Mouse (Mus musculus): ENCODE data around the gene Gm11037.
A peak's percentile ranks its signal among the peaks of the same experiment; 100 is the strongest.

The Gm11037 gene

DNA sequence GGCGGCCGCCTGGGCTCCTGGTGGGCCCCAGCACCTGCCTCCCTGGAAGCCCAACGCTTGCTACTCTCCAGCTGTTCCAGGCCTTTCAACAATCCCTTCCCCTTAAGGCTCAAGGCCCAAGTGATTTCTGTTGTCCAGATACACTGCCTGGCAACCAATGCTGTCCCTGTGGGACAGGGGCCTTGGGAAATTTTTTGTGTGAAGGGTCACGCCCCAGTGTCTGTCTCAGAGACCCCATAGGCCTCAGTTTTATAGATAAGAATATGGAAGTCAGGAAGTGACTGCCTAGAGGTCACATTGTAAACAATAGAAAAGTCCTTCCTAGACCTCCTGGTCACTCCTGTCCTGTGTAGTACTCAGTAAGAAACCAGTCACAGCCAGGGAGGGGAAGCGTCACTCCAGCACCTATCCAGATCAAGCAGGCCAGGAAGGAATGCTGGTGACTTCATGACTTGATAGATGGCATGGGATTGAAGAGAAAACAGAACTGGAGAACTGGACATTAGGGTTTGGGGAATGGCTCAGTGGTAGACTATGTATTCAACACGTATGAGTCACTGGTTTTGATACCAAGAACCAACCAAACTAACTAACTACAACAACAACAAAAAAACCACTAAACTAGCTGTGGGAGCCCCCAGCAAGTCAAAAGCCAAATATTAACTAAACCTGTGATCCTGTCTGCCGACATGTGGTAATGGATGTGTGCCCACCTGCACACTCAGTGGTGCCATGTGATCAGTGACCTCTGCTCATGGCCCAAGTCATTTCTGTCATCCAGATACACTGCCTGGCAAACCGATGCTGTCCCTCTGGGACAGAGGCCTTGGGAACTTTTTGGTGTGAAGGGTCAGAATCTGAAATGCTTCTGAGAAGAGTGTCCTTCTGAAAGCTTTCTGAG is 15.3 kb downstream of the Gm11037 start:
- DNase-seq (ENCODE audit: low read depth, low spot score) = no peak

DNA sequence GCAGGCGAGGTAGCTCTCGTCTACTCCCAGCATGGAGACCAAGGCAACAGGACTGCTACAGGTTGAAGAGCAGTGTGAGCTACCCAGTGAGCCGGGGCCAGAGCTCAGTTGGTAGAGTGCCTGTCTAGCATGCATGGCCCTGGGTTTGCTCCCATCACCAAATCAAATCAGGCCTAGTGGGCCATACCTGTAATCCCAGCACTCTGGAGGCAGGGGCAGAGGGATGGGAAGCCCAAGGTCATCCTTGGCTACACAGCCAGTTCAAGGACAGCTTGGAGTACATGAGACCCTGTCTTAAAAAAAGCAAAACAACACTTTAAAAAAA is 15.9 kb downstream of the Gm11037 start:
- no peak for DNase-seq (ENCODE audit: low read depth, low spot score)

DNA sequence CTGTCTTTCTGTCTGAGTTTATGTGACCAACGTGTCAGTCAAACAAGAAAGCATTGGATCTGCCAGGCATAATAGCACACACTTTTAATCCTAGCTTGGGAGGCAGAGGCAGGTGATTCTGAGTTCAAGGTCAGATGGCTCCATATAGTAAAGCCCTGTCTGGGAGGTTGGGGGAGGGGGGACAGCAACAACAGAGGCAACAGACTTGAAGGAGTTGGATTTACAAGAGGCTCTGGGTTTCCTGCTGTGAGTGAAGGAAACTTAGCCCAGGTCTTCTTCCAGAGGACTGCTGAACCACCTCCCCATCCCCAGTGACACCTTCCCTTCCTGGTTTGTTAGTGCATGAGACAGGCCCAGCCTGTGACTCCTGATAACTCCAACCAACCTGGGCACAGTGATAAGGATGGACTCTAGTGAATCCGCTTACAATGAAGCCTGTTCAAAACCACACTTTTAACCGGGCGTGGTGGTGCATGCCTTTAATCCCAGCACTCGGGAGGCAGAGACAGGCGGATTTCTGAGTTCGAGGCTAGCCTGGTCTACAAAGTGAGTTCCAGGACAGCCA is 19.0 kb downstream of the Gm11037 start:
- no peak for DNase-seq (ENCODE audit: low read depth, low spot score)

DNA sequence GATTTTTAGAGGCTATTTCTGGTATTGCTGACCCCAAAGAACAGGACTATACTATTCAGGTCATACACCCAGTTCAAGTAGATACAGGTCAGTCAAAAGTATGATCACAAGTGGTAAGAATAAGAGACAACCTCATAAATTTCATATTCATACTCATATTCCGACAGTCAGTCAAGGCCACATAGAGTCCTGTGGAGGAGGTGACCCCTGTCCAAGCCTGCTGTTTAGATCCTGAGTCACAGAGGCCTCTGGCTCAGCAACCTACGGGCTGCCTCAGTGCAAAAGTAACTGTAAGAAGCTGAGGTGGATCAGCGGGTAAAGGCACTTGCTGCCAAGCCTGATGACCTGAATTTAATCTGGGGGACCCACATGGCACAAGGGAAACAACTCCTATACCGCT is 20.7 kb downstream of the Gm11037 start:
- DNase-seq (ENCODE audit: low read depth, low spot score) = no peak

DNA sequence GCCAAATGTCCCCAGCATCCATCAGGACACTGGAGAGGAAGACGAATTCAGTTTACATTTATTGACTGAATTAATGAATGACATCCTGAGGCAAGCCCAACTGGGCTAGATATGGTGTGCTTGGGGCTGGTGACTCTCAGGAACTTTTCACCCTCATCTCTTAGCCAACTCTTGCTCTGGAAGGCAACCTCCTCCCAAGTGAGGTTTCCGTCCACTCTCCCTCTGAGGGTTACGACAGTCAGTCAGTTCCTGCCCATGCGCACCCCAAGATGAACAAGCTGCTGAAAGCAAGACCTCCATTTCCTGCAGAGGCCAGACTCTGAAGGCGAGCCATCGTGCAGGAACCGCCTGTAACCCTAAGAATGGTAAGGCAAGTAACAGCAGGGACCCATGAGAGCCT is 23.7 kb downstream of the Gm11037 start:
- no peak for DNase-seq (ENCODE audit: low read depth, low spot score)

DNA sequence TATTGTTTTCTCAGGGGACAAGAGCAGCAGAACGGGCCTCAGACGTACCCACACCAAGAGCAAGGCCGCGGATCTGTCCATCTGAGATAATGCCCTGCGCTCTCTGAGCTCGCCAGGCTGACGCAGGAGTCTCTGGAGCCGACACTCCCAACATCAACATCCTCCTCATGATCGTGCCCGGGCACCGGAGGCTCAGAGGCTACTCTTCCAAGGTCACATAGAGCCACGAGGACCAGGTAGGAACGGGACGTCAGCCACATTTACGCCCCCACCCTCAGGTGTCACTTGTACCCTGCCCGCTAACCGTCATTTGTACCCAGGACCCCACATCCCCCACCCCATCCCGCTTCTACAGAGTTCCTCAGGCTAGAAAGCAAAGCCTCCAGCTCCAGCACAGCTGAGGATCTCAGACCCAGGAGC is 26.2 kb downstream of the Gm11037 start:
- no peak for DNase-seq (ENCODE audit: low read depth, low spot score)

DNA sequence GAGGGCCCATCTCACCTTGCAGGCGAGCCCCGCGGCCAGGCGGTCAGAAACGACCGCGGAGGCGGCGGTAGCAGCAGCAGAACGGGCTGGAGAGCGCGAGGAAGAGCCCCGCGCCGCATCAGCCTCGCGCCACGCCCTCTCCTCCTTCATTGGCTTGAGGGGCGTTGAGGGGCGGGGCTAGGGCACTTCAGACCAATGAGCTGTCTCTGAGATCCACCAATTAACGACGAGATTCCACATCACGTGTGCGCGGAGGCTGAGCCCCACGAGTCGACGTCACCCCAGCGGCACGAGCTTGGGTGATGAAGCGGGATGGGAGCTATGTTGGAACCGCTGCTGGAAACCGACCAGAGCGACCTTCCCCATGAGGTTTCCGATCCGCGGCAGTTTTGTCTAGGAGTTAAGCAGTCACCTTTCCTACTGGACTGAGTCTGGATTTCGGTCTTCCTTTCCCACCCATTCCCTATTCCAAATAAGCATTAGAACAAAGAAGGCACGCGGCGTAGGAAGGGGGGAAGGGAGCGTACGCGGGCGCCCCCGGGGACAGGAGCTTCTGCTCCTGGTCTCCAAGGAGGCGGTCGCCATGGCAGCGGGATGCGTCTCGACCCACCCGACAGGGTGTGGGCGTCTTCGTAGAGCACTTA is 26.8 kb downstream of the Gm11037 start, which contains the start of gene 1700037H04Rik:
TSS of gene 1700037H04Rik (minus strand) at position 144 of the 644 bp plus-strand sequence.
- DNase-seq (ENCODE audit: low read depth, low spot score) = peak; percentile 97

DNA sequence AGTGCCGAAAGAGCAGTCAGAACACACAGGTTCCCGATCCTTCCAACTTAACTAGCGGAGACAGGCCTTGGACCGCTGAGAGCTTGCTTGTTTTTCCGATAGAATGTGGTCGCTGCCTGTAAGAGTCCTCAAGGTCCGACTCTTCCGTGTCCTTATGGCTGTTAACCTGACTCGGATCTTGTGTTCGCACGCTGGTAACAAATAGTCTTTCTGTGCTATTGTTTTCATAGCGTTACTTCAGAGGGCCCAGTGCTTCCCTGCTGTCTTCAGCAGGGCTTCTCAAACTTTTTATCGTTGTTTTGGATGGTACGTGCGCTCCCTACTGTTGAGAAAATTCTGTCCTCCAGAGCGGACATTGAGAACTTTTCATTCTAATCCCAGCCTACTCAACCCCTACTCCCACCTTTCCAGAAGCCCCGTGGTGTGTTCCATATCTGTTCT is 27.4 kb downstream of the Gm11037 start:
- no peak for DNase-seq (ENCODE audit: low read depth, low spot score)

DNA sequence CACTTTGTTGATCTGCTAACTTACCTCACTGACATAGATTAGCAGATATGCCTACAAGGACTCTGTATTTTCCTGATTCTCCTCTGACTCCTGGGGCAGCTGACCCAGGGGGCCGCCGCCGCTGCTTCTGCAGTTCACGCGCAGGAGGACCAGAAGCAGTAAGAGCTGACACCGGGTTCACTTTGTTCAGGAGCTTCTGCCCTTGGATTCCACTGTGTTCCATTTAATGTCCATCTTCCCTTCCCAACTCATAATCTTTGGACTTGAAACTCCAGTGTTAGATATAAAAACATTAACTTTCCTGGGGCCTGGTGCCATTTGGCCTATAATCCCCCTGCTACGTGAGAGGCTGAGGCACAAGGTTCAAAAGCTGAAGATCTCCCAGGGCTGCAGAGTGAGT is 30.6 kb downstream of the Gm11037 start:
- no peak for DNase-seq (ENCODE audit: low read depth, low spot score)

DNA sequence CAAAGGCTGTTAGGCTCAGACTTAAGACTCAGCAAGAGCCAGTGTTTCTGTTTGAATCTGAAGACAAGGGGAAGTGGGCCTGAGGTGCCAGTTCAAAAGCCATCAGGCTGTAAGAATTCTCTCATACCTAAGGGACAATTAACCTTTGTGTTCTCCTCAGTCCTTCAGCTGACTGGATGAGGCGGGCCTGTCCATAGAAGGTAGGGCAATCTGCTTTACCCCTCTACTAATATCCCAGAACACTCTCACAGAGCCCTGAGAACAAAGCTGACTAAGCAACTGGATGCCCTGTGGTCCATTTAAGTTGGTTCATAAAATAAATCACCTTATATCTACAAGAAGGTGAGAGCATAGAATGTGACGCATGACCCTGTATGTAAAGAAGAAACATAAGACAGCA is 32.9 kb downstream of the Gm11037 start:
- no peak for DNase-seq (ENCODE audit: low read depth, low spot score)

DNA sequence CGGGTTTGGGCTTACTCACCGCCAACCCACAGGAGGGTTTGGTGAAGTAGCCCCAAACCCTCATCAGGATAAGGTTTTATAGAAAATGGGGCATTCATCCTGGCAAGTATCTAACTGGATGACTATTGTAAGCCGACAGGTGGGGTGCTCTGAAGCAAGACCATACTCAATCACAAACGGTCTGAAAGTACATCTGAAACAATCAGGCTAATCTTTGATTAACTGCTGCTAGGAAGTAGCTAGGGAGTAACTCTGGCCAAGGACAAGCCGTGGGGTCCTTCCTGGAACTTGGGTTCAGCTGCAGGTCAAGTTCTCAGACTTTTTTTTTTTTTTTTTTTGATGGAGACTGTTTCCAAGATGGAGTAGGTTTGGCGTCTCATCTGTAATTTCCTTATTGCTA is 34.7 kb downstream of the Gm11037 start:
- no peak for DNase-seq (ENCODE audit: low read depth, low spot score)

DNA sequence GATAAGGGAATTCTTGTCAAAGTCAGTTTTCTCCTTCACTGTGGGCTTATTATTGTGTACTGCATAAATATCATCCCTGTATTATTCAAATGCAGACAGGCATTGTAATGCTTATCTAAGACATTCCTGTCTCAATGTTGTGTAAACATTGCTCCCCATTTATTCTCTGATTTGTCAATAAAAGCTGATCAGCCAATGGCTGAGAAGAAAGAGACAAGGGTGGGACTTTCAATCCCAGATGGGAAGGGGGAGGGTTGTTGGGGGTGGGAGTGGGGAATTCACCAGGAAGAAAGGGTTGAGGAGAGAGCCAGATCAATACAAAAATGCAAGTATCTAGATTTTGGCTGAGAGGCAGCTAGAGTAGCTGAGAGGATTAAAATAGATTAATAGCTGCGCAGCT is 35.6 kb downstream of the Gm11037 start:
- DNase-seq (ENCODE audit: low read depth, low spot score) = no peak

DNA sequence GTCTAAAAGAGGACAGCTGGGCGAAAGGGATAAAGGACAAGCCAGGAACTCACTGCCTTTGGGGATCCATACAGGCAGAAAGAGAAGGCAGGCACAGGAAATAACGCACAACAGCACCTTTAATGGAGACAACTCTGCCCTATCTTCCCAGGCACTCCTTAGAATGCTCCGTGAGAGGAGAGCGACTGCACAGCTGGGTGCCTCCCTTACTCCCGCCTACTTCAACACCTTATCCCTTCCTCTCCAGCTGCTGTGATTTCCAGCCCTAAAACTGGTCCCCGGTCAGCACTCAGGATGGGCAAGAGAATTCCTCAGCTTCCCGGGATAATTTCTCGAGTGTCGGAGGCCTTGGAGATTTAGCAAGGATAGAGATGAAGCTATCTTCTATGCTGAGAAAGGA is 37.6 kb downstream of the Gm11037 start:
- no peak for DNase-seq (ENCODE audit: low read depth, low spot score)

DNA sequence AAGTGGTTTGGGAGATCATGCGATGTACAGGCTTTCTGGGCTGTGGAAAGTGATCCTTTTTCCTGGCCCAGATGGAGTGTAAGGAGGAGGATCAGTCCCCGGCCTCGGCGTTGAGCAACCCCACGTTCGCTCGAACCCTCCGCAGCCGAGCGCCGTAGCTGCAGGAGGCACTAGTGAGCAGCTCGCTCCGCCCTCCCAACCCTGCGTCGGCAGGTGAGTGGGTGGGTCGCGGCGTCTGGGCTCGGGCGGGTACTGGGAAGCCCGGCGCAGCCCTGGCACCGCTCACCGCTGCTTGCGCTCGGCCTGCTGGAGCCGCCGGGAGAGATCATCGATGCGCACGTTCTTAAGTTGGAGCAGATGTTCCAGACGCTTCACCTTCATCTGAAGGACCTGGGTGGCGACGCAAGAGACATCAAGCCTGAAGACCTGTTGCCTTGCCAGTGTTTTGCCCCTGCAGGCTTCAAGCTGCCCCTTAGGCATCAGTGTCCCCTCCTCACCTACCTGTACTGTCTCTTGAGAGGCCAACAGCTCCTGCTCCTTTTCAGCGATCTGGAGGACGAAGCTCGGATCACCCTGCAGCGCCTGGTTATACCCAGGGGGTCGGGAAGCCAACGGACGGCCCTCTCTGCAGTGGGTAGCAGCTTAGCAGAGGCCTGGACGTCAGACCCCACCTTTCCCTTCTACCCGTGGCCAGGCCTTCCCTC is 38.3 kb downstream of the Gm11037 start:
- DNase-seq (ENCODE audit: low read depth, low spot score) = no peak

DNA sequence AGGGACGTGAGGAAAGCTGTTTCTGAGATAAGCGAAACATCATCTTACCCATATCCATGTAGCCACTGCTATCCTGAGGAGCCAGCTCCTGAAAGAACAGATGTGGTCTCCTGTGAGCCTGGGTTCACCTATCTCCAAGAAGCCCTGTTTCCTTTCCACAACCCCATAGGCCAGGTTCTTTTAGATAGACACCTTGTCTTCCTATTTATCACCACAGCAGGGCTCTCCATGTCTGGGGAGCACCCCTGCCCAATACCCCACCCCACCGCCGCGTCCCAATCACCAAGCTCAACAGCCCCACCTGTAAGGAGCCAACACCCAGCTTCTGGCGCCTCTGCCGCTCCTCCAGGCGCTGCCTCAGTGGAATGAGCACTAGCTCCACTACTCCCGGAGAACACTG is 39.0 kb downstream of the Gm11037 start:
- no peak for DNase-seq (ENCODE audit: low read depth, low spot score)

DNA sequence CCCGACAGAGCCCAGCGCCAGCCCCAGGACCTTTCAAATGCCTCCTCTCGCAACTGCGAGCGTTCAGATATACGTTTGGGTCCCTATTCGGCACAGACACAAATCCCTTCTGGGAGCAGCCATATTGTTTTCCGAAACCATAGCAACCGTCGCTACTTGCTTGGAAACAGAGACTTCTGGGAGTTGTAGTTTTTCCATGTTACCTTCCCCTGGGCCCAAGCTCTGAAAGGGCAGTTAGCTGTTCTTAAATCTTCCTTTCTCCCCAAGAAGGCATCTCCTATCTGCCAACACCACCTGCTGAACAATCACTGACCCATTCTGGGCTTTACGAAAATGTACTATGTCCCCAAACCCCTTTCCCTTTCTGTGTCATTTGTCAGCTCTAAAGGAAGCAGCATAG is 41.4 kb downstream of the Gm11037 start:
- peak; percentile 75 for DNase-seq (ENCODE audit: low read depth, low spot score)

DNA sequence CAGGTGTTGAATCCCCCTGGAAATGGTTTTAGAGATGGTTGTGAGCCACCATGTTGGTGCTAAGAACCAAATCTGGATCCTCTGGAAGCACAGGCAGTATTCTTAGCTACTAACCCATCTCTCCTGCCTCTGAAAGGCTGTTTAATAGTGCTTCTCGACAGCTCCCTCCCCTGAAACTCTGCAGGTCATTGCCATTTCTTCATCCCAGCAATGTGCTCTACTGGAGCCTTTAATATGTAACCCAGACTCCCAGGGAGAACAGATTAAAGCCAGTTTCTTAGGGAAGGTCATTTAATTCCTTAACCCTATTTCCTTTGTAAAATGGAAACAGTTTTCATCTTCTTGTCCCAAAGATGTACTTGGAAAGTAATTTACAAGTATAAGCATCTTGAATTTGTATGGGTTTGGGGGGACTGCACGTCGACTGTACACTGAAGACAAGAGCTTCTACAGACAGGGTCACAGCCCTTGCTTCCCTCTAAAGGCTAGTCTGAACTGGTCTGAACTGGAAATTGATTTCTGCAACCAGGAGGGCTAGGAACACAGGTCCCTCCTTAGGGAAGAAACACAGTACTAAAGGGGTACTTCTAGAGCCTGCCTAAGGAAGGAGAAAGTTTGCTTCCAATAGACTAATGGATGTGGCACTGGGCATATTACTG is 42.1 kb downstream of the Gm11037 start:
- no peak for DNase-seq (ENCODE audit: low read depth, low spot score)

DNA sequence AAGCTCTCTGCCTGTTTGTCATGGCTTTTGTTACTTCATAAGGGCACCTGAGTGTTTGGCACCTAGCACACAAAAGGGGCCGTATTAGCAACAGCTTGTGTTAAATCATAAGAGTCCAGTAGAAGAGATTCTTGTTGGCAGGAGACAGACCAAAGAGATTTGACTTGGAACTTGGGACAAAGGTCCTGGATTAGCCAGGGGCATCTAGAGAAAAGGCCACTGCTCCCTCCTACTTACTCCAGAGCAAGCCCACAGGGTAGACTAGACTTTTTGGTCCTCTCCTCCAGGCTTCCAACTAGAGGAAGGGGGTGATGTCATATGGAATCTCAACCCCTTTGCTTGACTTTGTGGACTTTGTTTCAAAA is 42.6 kb downstream of the Gm11037 start:
- no peak for DNase-seq (ENCODE audit: low read depth, low spot score)

DNA sequence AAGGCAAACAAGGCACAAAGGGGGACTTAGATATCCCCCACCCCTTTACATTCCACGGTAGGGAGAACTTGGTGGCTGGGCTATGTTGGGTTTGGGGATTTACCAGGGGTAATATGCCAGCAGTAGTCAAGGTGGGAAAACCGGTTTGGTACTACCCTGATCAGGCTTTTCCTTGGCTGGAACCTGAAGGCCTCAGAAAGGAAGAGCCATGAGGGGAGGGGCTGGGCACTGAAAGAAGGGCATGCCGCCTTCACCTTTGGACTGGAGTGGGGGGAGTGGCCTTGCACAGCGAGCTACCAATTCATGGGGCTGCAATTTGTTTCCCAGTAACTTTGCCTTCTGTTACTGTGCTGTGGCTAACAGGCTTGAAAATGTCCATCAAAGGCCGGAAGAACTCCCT is 43.2 kb downstream of the Gm11037 start:
- no peak for DNase-seq (ENCODE audit: low read depth, low spot score)

DNA sequence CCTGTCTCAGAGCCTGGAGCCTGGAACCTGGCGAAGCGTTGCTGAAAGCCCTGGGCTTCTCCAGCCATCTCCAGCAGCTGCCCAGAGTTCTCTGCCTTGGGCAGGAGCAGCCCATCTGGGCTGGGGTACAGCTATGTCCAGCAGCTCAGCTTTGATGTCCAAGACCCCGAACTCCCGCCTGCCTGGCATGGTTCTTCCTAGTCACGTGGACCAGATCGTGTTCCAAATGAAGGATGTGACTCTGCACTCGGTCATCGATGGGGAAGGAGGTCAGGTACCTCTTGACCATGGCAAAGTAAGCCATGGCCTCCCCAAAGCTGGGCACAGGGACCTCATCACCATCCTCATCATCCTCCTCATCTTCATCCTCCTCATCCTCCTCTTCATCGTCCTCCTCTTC is 44.6 kb downstream of the Gm11037 start:
- DNase-seq (ENCODE audit: low read depth, low spot score) = no peak

DNA sequence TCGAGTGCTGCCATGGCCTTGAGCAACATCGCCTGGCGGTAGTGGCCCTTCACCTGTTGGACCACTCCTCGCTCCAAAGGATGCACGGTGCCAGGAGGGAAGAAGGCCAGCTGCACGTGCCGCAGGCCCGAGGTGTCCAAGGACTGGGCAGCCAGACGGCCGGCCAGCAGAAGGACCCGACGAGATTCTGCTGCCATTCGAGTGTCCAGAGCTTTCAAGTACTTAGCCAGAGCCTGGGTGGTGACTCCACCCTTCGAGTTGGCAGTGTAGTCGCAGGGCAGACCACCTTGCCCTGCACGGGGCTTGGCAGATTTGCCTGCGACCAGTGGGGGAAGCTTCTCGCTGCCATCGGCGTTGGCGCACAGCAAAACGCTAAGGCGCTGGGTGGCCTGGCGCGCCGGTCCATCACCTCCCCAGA is 45.5 kb downstream of the Gm11037 start:
- DNase-seq (ENCODE audit: low read depth, low spot score) = no peak

Data from retina, postnatal 7 days (tissue).